Mouse (Mus musculus): ENCODE data around the gene Tjp2.
"Not testable (repeated sequence)": the region's sequence is repeated elsewhere in the genome, so short reads cannot be mapped to it uniquely, and the experiment has no call there.

Gene Tjp2

GRCm38 (mm10) chr19:24123534-24124290, 101.1 kb downstream of the Tjp2 start:
- ATAC-seq (ENCODE audit: low TSS enrichment) = no peak

GRCm38 (mm10) chr19:24123087-24123486, 101.7 kb downstream of the Tjp2 start:
- no peak for ATAC-seq (ENCODE audit: low TSS enrichment)

GRCm38 (mm10) chr19:24122647-24123046, 102.2 kb downstream of the Tjp2 start:
- no peak for ATAC-seq (ENCODE audit: low TSS enrichment)

DNA sequence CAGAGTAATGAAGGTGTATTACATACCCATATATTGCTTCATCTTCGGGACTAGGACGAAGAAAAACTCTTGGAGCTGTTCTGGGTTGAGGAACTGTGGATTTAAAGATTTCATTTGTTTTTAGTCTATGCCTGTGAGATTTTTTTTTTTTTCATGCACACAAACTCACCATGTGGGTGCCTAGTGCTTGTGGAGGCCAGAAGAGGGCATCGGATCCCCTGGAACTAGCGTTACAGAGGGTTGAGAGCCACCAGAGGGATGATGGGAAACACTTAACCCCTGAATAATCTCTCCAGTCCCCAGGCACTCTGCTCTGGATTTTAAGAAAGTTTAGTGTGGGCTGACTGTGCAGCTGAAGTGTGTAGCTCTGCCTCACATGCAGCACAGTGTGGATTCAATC, 104.0 kb downstream of the Tjp2 start:
- ATAC-seq (ENCODE audit: low TSS enrichment) = no peak

DNA sequence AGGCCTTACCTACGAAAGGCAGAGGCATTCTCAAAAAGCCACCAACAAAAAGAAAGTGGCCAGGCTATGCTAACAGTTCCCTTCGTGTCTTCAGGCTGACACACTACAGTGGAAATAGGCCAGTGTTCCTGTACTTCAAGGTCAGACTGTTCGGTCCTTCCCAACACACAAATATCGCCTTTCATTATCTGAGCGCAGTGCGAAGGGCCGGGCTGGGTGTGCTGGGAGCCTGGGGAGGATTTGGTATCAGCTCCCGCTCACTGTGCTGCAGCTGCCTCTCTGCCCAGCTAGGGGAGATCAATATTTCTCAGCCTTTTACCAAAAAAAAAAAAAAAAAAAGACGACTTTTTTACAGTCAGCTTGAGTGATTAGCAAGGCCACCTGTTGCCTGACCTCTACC, 106.1 kb downstream of the Tjp2 start:
- no peak for ATAC-seq (ENCODE audit: low TSS enrichment)

GRCm38 (mm10) chr19:24111581-24111980, 113.2 kb downstream of the Tjp2 start:
- ATAC-seq (ENCODE audit: low TSS enrichment) = no peak

- ATAC-seq (ENCODE audit: low TSS enrichment) = peak; percentile 94
Measured at GRCm38 (mm10) chr19:24107707-24108106, 117.1 kb downstream of the Tjp2 start.

DNA sequence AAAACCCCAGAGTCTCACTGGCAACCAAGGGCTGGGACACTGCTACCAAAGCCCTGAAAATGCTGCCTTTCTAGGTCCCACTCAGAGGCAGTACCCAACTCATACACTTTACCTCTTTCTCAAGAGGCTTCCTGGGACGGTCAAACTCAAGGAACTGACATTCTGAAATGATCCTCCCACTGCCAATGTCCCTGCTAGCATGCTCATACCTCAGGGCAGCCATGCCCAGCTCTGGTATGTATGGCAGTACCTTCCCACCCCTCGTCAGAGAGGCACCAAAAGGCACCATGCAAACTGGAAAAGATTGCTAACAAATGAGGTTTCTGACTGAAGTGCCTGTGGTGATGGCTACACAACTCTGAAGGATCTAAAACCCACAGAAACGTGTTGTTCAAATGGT, 121.0 kb downstream of the Tjp2 start:
- ATAC-seq (ENCODE audit: low TSS enrichment) = no peak

GRCm38 (mm10) chr19:24102562-24103126, 122.2 kb downstream of the Tjp2 start:
- peak; percentile 71 for ATAC-seq (ENCODE audit: low TSS enrichment)

DNA sequence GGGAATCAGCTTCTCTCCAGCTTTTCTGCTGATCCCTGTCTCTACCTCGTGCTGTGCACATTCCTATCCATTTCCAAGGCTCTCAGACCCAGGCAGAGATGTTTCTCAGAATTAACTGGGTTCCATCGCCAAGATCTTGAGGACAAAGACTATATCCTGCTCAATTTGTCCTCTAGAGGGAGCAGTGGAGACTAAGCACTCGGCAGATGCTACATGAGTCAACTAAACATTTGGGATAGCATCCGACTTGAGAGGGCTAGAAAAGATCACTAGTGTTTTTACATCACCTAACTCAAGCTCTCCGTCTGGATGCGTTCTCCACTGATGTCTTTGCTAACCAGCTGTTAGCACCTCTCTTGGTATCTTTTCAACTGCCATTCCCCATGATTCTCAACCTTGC, 123.6 kb downstream of the Tjp2 start:
- peak; percentile 81 for ATAC-seq (ENCODE audit: low TSS enrichment)

DNA sequence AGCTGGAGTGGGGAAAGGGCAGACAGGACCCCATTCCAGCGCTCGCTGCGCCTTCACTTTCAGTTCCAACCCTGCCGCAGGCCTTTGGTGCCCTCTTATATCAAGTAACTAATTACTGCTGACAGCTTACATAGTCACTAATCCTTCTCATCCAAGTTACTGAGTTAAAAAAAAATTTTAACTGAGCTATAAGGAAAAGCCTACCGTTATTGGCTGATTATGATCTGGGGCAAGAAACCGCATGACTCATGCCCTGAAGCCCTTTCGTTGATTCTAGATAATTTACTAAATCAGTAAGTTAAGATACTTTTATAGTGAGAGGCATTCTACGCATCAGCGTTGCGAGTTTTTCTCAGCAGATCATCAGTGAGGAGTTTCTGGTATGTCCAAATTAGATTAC, 126.1 kb downstream of the Tjp2 start:
- ATAC-seq (ENCODE audit: low TSS enrichment) = no peak

DNA sequence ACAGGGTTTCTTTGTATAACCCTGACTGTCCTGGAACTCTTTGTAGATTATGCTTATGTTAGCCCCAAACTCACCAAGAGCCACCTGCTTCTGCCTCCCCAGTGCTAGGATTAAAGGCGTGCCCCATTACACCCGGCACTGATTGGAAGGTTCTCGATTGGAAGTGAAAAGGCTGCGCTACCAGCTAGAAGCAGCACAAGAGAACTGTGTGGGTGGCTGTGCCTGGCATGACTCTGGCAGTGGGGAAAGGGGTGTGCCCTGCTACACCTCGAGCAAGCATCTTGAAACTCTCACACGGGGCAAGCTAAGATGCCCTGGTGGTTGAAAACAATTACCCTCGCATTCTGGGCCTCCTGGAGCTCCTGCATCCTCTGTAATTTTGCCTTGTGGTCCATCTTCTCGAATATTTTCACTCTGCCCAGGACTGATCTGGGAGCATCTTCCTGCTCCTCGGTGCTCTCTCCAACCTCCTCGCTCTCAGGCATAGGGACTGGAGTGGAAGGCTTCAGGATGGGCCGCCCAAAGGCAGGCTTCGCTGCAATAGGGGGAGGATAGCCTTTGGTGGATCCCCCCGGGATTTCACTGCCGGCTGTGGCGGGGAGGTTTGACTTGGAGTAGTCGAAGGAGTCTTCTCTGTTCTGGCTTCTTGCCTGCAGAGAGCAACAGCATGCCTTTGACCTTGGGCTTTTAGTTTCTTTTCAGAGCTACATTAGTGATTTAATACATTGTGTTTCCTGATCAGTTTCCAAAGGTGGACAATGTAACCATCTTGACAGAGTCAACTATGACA, 127.0 kb downstream of the Tjp2 start:
- ATAC-seq (ENCODE audit: low TSS enrichment) = 0 out of 2 replicates have a peak, but pooled peaks have one; percentile 55

DNA sequence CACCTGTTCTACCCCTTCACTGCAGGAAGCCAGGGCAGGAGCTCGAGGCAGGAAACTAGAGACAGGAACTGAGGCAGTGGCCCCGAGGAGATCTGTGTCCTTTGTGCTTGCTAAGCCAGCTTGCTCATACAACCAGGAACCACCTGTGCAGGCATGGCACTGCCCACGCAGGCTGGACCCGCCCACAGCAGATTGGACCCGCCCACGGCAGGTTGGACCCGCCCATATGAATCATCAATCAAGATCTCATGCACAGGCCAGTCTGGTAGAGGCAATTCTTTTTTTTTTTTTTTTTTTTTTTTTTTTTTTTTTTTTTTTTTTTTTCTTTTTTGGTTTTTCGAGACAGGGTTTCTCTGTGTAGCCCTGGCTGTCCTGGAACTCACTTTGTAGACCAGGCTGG, 132.8 kb downstream of the Tjp2 start:
- ATAC-seq (ENCODE audit: low TSS enrichment) = not testable (repeated sequence)

GRCm38 (mm10) chr19:24090366-24090765, 134.5 kb downstream of the Tjp2 start:
- ATAC-seq (ENCODE audit: low TSS enrichment) = no peak

DNA sequence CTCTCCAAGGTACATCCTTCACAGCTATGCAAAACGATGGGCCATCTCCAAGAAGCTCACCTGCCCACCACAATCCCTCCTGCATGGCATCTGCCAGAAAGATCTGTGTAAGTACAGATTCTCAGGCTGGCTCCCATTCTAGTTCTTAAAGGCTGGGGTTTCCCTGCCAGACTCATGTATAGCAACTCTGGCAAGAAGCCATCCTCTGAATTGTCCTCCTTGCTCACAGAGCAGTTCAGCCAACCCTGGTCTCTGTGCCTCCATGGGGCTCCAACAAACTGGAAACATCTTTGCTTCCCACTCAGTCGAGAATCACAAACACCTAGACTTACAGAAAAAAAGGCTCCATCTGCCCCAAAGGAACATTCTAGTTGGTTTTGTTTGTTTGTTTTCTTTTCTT, 139.5 kb downstream of the Tjp2 start:
- ATAC-seq (ENCODE audit: low TSS enrichment) = 0 out of 2 replicates have a peak, but pooled peaks have one; percentile 33

DNA sequence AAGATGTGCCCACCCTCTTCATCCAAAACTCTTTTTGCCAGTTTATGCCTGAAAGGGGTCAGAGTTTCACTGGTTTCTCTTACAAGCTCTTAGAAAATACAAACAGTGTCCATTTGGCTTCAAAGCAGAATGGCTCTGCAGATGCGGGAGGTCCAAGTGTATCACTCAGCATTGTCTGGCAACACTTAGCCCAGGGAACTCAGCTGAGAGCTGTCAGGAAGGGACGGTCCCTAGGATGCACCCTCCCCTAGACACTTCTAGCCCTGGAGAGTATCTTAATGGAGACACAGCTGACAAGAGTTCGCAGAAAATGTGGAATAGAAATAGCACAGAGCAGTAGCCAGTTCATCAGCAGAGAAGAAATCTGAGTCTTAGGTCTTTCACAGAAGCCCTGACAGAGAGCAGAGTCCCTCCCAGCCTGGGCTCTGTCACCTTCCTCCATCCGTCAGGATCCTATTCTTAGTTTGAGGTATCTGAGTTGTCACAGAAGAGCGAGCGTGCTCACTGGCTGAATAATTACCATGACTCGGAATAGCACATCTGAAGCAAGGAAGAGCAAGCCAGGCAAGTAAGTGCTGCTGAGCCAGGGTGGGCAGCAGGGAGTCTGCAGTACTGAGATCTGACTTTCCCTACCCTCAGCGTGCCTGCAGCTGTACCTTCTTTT, 144.3 kb downstream of the Tjp2 start:
- ATAC-seq (ENCODE audit: low TSS enrichment) = peak; percentile 81

GRCm38 (mm10) chr19:24077658-24078057, 147.2 kb downstream of the Tjp2 start:
- no peak for ATAC-seq (ENCODE audit: low TSS enrichment)

DNA sequence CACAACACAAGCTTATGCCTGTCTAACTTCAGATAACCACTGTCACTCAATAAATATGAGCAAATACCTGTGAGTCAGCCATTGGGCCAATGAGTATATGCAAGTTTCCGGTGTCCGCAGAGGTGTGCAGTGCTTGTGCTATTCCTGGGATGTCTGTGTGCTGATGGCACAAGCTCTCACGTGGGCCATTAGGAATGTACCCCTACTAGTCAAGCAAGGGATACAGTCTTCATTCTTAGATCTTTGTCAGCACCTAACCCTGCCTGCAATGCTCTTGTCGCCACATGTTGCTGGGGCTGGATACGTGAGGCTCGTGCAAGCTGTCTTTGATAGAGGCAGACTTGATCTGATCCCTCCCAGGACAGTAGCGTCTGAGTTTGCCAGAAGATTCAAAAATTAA, 148.3 kb downstream of the Tjp2 start:
- no peak for ATAC-seq (ENCODE audit: low TSS enrichment)

DNA sequence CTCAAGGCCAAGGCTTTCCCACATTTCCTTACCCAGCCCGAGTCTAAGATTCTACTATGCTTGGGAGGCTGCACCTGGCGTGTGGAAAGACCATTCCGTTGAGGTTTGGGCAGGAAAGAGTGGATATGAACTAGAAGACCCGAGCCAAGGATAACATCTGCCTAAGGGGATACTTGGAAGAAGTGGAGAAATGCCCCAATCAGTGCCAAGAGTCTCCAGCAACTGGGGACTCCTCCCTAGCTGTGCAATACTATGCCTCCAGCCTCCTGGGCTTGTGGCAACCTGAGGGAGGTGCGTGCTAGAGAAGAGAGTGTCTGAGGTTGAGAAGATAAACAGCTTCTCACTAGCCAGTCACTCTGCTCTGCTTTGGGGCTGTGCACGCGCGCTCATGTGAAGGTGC, 148.9 kb downstream of the Tjp2 start:
- peak; percentile 72 for ATAC-seq (ENCODE audit: low TSS enrichment)

DNA sequence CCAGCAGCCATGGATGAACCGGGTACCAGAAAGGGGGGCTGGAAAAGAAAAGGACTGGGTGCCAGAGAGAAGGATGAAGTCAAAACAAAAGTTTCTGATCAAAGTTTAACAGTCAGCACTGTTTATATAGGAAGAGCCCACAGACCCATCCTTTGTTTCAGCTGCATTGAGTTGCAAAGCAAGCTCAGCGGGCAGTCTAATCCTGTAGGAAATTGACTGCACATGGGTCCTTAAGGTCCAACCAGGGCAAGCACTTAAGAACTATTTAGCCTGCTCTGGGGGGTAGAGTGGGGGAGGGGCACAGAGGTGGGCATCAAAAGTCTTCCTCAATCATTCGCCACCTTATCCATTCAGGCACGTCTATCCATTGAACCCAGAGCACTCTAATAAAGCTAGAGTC, 151.7 kb downstream of the Tjp2 start:
- ATAC-seq (ENCODE audit: low TSS enrichment) = no peak

GRCm38 (mm10) chr19:24064348-24064895, 160.4 kb downstream of the Tjp2 start:
- no peak for ATAC-seq (ENCODE audit: low TSS enrichment)

DNA sequence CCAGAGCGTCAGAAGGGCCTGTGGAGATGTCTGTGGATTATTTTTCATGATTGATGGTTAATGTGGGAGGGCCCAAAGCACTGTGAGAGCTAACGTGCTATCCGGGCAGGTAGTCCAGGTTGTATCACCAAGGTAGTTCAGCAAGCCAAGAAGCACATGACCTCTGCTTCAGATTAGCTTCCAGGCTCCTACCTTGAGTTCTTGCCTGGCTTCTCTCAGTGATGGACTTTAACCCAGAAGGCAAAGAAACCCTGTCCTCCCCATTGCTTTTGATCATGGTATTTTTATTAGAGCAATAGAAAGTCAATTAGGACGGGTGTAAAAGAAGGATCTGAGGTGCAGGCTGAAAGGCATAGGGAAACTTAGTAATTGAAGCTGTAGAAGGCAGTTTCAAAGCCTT, 161.2 kb downstream of the Tjp2 start:
- no peak for ATAC-seq (ENCODE audit: low TSS enrichment)
